Mouse (Mus musculus): Measurements from ENCODE around the gene Klhl22. TPM values are rescaled to one million over a fixed set of nuclear protein-coding genes. Genes with fewer than 3 reads are reported as not detected.

The Klhl22 gene
- total and polyA plus RNA-seq, 3 experiments, result 17.3 to 23.6 (median 18.6) TPM

- H3K27ac ChIP-seq, result no peak overlapping the region
- TF ChIP-seq EP300 (IDR thresholded peaks at IDR 0.05; ENCODE audit: insufficient read depth, low read depth, low read length) (no peak), CTCF (IDR thresholded peaks at IDR 0.05) (no peak), POLR2A (IDR thresholded peaks at IDR 0.05; ENCODE audit: insufficient read depth, low read depth, low read length) (no peak)
- H3K4me3 ChIP-seq, result no peak overlapping the region
- WGBS, result 85% methylated on average over 4 of the region's 4 CpGs
- no peak for DNase-seq
- no peaks in the 10 kb centered on the region for H3K4me1 ChIP-seq (ENCODE audit: control insufficient read depth, insufficient read depth, low read length)
- no peaks in the 10 kb centered on the region for H3K79me2 ChIP-seq (replicated peaks; ENCODE audit: control insufficient read depth, insufficient read depth, low read length)
- no peaks in the 10 kb centered on the region for H3K36me3 ChIP-seq (ENCODE audit: control insufficient read depth, insufficient read depth, low read length)
- intact Hi-C loops (cut with DNase I), result no loop called here
- H3K27me3 ChIP-seq (ENCODE audit: control insufficient read depth, insufficient read depth, low read length), result 0 out of 2 replicates have a peak, but pooled peaks cover 1% of the 10 kb centered on the region
- no peak overlapping the region for H3K9ac ChIP-seq (ENCODE audit: low read depth, low read length)
Measured at GRCm38 (mm10) chr16:17794047-17794446, 34.6 kb downstream of the Klhl22 start.

DNA sequence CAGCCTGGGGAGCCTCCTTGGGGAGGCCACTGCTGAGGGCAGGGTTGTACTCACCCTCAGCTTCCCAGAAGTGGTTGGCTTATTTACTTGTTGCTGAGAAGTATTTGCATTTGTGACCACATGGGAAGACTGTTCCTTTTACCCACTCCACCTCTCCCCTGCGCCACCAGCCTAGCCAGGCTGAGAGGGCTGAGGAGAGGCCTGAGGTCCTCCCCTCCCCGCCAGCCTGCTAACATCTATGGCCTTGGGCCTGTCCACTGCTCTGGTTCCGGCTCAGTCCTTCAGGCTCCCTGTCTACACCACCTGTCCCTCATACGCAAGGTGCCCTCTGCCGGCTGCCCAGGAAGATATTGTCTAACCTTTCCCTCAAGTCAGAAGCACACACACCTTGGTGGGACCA is 36.2 kb downstream of the Klhl22 start:
- no peaks in the 10 kb centered on the region for H3K79me2 ChIP-seq (replicated peaks; ENCODE audit: control insufficient read depth, insufficient read depth, low read length)
- 96% methylated on average over 5 of the region's 5 CpGs for WGBS
- no peak for DNase-seq
- H3K27me3 ChIP-seq (ENCODE audit: control insufficient read depth, insufficient read depth, low read length), result 0 out of 2 replicates have a peak, but pooled peaks cover 1% of the 10 kb centered on the region
- H3K4me3 ChIP-seq, result no peak overlapping the region
- no peak overlapping the region for H3K9ac ChIP-seq (ENCODE audit: low read depth, low read length)
- TF ChIP-seq POLR2A (IDR thresholded peaks at IDR 0.05; ENCODE audit: insufficient read depth, low read depth, low read length), result no peak
- TF ChIP-seq CTCF (IDR thresholded peaks at IDR 0.05), result no peak
- H3K36me3 ChIP-seq (ENCODE audit: control insufficient read depth, insufficient read depth, low read length), result no peaks in the 10 kb centered on the region
- no peaks in the 10 kb centered on the region for H3K4me1 ChIP-seq (ENCODE audit: control insufficient read depth, insufficient read depth, low read length)
- no peak overlapping the region for H3K27ac ChIP-seq
- intact Hi-C loops (cut with DNase I), result loop anchor here (5.0 kb wide), 1 partner anchor 33 kb away; no protein-coding TSS in a partner anchor

DNA sequence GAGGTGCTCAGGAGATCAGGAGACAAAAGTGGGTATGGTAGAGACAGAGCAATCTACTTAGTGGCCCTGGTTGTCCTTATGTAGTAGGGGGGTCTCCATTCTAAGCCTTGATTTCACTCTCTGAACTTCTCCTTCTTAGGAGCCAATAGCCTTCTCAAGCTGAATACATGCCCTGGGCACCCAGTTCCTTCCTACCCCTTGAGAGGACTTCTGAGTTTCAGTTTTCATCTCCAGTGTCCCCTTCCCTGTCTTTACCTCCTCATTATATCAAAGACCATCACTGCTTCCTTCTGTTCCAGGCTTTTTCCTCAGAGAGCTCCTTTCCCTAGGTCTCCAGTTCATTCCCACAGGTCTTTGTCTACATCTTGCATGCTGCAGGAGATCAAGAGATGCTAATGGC is 37.1 kb downstream of the Klhl22 start:
- intact Hi-C loops (cut with DNase I), result loop anchor here (5.0 kb wide), 1 partner anchor 34 kb away; no protein-coding TSS in a partner anchor
- H3K79me2 ChIP-seq (replicated peaks; ENCODE audit: control insufficient read depth, insufficient read depth, low read length), result no peaks in the 10 kb centered on the region
- no peak for DNase-seq
- TF ChIP-seq POLR2A (IDR thresholded peaks at IDR 0.05; ENCODE audit: insufficient read depth, low read depth, low read length) (no peak), CTCF (IDR thresholded peaks at IDR 0.05) (no peak), EP300 (IDR thresholded peaks at IDR 0.05; ENCODE audit: insufficient read depth, low read depth, low read length) (no peak)
- H3K36me3 ChIP-seq (ENCODE audit: control insufficient read depth, insufficient read depth, low read length), result no peaks in the 10 kb centered on the region
- H3K9ac ChIP-seq (ENCODE audit: low read depth, low read length), result no peak overlapping the region
- H3K27ac ChIP-seq, result peak overlapping the region; percentile 32; the same call in 1 of the 2 replicates
- 0 out of 2 replicates have a peak, but pooled peaks cover 1% of the 10 kb centered on the region for H3K27me3 ChIP-seq (ENCODE audit: control insufficient read depth, insufficient read depth, low read length)
- H3K4me1 ChIP-seq (ENCODE audit: control insufficient read depth, insufficient read depth, low read length), result no peaks in the 10 kb centered on the region
- peak overlapping the region; percentile 59 for H3K4me3 ChIP-seq

DNA sequence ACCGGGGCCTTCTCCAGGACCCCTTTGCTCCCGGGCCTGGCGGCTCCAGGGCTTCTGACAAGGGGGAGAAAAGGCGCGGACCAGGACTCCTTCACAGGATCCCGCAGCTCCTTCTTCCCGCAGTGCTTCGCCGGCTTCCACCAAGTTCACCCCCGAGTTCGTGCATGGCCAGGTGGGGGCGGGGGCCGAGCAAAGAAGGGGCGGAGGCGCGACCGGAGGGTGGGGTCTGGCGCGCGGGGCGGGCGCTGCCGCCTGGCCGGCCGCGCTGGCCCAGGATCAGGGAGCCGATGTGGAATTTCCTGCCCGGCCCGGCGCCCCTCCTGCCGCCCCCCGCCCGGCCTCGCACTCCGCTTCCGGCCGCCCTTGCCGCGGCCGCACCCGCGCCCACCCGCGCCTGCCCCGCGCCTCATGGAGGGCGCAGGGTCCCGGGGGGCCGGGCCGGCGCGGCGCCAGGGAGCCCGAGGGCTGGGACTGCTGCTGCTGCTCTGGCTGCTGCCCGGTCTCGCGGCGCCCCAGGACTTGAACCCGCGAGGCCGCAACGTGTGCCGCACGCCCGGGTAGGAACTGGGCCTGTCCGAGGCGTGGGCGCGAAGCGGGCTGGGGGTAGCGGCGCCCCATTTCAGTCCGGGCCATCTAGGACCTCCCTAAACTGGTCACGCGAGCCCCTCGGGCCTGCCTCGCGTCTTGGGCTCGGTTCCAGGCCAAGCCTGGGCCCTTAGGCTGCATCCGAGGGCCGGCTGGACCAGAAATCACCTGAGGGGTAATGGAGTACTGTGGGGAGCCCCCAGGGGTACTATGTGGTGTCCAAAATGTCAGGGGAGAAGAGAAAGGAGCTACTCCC is 37.8 kb downstream of the Klhl22 start, which contains the start of gene Scarf2:
Gene Scarf2 (plus strand): TSS at position 312 of the 841 bp plus-strand sequence.
- Histone ChIP-seq H3K36me3 (ENCODE audit: control insufficient read depth, insufficient read depth, low read length) (no peaks in the 10 kb centered on the region), H3K4me1 (ENCODE audit: control insufficient read depth, insufficient read depth, low read length) (no peaks in the 10 kb centered on the region), H3K27ac (peak within 1 kb of the TSS; percentile 81), H3K27me3 (ENCODE audit: control insufficient read depth, insufficient read depth, low read length) (0 out of 2 replicates have a peak, but pooled peaks cover 1% of the 10 kb centered on the region), H3K9ac (ENCODE audit: low read depth, low read length) (peak within 1 kb of the TSS; percentile 85), H3K79me2 (replicated peaks; ENCODE audit: control insufficient read depth, insufficient read depth, low read length) (no peaks in the 10 kb centered on the region), H3K4me3 (peak within 1 kb of the TSS; percentile 59)
- 4% methylated on average over 78 of the region's 81 CpGs for WGBS
- no peak for TF ChIP-seq POLR2A (IDR thresholded peaks at IDR 0.05; ENCODE audit: insufficient read depth, low read depth, low read length)
- DNase-seq, result peak; percentile 81 to 82
- intact Hi-C loops (cut with DNase I), result loop anchor here (5.0 kb wide), 1 partner anchor 35 kb away; no protein-coding TSS in a partner anchor

DNA sequence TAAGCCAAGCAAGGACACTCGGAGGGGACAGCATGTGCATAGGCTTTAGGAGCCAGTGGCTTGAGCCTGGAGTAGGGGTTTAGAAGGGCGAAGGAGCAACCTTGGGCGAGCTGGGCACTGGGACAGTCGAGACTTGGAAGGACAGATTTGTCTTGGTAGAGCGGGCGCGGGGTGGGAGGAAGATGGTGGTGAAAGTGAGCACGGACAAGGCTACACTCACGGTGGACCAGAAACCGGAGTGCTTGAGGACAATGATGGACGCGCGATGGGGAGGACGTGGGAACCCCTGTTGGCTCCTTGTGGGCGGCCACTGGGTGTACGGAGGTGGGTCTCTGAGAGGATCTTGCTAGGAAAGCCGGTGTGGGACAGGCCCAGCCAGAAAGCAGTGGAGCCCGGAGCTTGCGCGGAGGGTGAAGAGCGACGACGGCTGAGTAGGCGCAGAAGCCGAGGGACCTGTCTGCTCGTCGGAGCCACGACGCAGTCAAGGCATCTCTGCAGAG is 38.4 kb downstream of the Klhl22 start:
- Histone ChIP-seq H3K4me1 (ENCODE audit: control insufficient read depth, insufficient read depth, low read length) (peaks cover 2% of the 10 kb centered on the region), H3K27me3 (ENCODE audit: control insufficient read depth, insufficient read depth, low read length) (peaks cover 6% of the 10 kb centered on the region), H3K9ac (ENCODE audit: low read depth, low read length) (peak overlapping the region; percentile 85), H3K4me3 (peak overlapping the region; percentile 59), H3K27ac (peak overlapping the region; percentile 81), H3K36me3 (ENCODE audit: control insufficient read depth, insufficient read depth, low read length) (no peaks in the 10 kb centered on the region), H3K79me2 (replicated peaks; ENCODE audit: control insufficient read depth, insufficient read depth, low read length) (no peaks in the 10 kb centered on the region)
- DNase-seq, result peak in 1 of 2 experiments; percentile 65
- intact Hi-C loops (cut with DNase I), result loop anchor here (5.0 kb wide), 1 partner anchor 36 kb away; no protein-coding TSS in a partner anchor
- TF ChIP-seq EP300 (IDR thresholded peaks at IDR 0.05; ENCODE audit: insufficient read depth, low read depth, low read length) (no peak), CTCF (IDR thresholded peaks at IDR 0.05) (no peak), POLR2A (IDR thresholded peaks at IDR 0.05; ENCODE audit: insufficient read depth, low read depth, low read length) (no peak)
- 12% methylated on average over 29 of the region's 29 CpGs for WGBS
